ENCODE assay signal across 8 mouse cellular contexts in the genomic region with DNA sequence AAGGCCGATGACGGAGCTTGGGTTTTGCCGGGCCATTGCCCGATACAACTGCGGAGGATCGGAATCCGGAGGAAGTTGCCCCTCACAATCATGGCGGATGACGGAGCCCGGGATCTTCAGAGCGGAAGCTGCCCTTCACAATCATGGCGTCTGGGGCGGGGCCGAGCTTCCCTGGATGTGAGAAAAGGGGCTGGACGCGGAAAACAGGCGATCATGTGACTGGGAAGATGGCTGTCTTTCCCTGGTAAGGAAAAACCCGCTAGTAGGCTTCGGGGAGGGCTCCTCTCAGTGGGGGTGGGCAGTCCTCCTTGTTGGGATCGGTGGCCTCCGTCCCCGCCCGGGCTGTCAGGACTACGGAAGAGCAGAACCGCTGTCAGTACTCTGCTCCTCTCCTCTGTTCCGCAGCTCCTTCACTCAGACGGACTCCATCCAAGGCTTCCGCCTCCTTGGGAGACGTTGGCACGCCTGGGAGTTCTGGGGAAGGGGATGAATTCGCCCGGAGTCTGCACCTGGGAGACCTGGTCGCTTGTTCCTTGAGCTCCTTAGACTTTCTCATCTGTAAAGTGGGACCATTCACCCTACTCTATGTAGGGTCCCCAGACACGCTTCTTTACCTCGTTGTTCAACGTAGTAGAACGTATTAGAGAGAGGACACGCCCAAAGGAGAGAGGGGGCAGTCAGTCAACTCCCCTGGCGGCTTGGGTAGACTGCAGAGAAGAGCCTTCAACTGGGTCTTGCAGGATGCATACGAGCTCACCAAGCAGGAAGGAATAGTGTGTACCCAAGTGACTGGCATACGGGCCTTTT. TPM values are rescaled to one million over a fixed set of nuclear protein-coding genes. Genes with fewer than 3 reads are reported as not detected.
DNase-seq lines count a peak whose midpoint lies in the region; ATAC-seq and TF ChIP-seq lines count a peak whose summit lies in the region.

No protein-coding gene starts in this region.

- H3K9me3 ChIP-seq in embryonic facial prominence, embryonic 15.5 days (replicated peaks), result no peaks in the 10 kb centered on the region
- no peaks in the 10 kb centered on the region for H3K9me3 ChIP-seq in limb, embryonic 14.5 days (ENCODE audit: control insufficient read depth, low read length)
- H3K9me3 ChIP-seq in midbrain, postnatal 0 days (ENCODE audit: low read length), result no peaks in the 10 kb centered on the region

- 0 out of 2 replicates have a peak, but pooled peaks have one; percentile 18 for TF ChIP-seq POLR2A in bone marrow, adult 2 months (IDR thresholded peaks at IDR 0.05; ENCODE audit: borderline replicate concordance, control insufficient read depth, low read depth, low read length)
- TF ChIP-seq POLR2A in limb, embryonic 14.5 days (IDR thresholded peaks at IDR 0.05; ENCODE audit: borderline replicate concordance, extremely low read depth, insufficient read depth, insufficient read length), result peak; percentile 33; the same call in 1 of the 2 replicates

- H3K27ac ChIP-seq in bone marrow, adult 2 months (ENCODE audit: control insufficient read depth, insufficient read depth, low read depth, low read length, poor library complexity), result peak overlapping the region; percentile 47
- peak overlapping the region; percentile 69 for H3K27ac ChIP-seq in embryonic facial prominence, embryonic 15.5 days (replicated peaks)
- H3K27ac ChIP-seq in limb, embryonic 14.5 days (replicated peaks; ENCODE audit: low read depth, low read length), result no peak overlapping the region
- peak overlapping the region; percentile 89 for H3K27ac ChIP-seq in midbrain, postnatal 0 days (ENCODE audit: low read depth, low read length)

- TF ChIP-seq CTCF in bone marrow, adult 2 months (IDR thresholded peaks at IDR 0.05; ENCODE audit: control insufficient read depth, insufficient read depth, low read length), result no peak
- TF ChIP-seq CTCF in midbrain, postnatal 0 days (IDR thresholded peaks at IDR 0.05), result no peak

- peaks cover 3% of the 10 kb centered on the region; the same call in 1 of the 2 replicates for H3K4me1 ChIP-seq in bone marrow, adult 2 months (ENCODE audit: control insufficient read depth, insufficient read depth, low read length)
- H3K4me1 ChIP-seq in embryonic facial prominence, embryonic 15.5 days, result peaks cover 10% of the 10 kb centered on the region
- H3K4me1 ChIP-seq in limb, embryonic 14.5 days (ENCODE audit: control insufficient read depth, insufficient read depth, low read length), result peaks cover 9% of the 10 kb centered on the region; the same call in 1 of the 2 replicates
- peaks cover 10% of the 10 kb centered on the region for H3K4me1 ChIP-seq in midbrain, postnatal 0 days (ENCODE audit: insufficient read depth, low read length)

- peaks cover 14% of the 10 kb centered on the region for H3K36me3 ChIP-seq in embryonic facial prominence, embryonic 15.5 days
- peaks cover 17% of the 10 kb centered on the region for H3K36me3 ChIP-seq in limb, embryonic 14.5 days (ENCODE audit: control insufficient read depth, insufficient read depth, low read length)
- peaks cover 16% of the 10 kb centered on the region for H3K36me3 ChIP-seq in midbrain, postnatal 0 days (ENCODE audit: insufficient read depth, low read length)

- ATAC-seq in embryonic facial prominence, embryonic 15.5 days (ENCODE audit: insufficient number of reproducible peaks, low FRiP score, low TSS enrichment, low read depth), result peak; percentile 95
- ATAC-seq in limb, embryonic 14.5 days (ENCODE audit: low FRiP score, low read depth), result peak; percentile 97
- ATAC-seq in midbrain, postnatal 0 days (ENCODE audit: low FRiP score), result peak; percentile 96

- 3% methylated on average over 41 of the region's 41 CpGs for WGBS in bone marrow, adult 2 months
- WGBS in embryonic facial prominence, embryonic 15.5 days, result 3% methylated on average over 41 of the region's 41 CpGs
- 3% methylated on average over 41 of the region's 41 CpGs for WGBS in limb, embryonic 14.5 days
- WGBS in midbrain, postnatal 0 days, result 3% methylated on average over 41 of the region's 41 CpGs

- H3K4me2 ChIP-seq in embryonic facial prominence, embryonic 15.5 days (replicated peaks), result peak overlapping the region; percentile 79
- H3K4me2 ChIP-seq in limb, embryonic 14.5 days (replicated peaks; ENCODE audit: low read depth, low read length, severe bottlenecking), result peak overlapping the region; percentile 76
- H3K4me2 ChIP-seq in midbrain, postnatal 0 days (ENCODE audit: low read depth, low read length, poor library complexity, severe bottlenecking), result peak overlapping the region; percentile 76

- peak; percentile 96 for DNase-seq in 416B (ENCODE audit: low read depth)
- peak; percentile 97 for DNase-seq in heart, adult 8-10 months (ENCODE audit: low spot score)
- DNase-seq in kidney, adult 9 months, result peak; percentile 97
- peak; percentile 98 for DNase-seq in limb, embryonic 14.5 days (ENCODE audit: low spot score)
- DNase-seq in midbrain, postnatal 0 days (ENCODE audit: low spot score), result peak; percentile 99
- peak; percentile 81 to 90 for DNase-seq in spleen, postnatal 14 days (ENCODE audit: low spot score in 2 of 2)

- peak overlapping the region; percentile 55 for H3K9ac ChIP-seq in embryonic facial prominence, embryonic 15.5 days
- peak overlapping the region; percentile 63 for H3K9ac ChIP-seq in limb, embryonic 14.5 days (ENCODE audit: low read depth, low read length, severe bottlenecking)
- H3K9ac ChIP-seq in midbrain, postnatal 0 days (replicated peaks; ENCODE audit: low read length, poor library complexity, severe bottlenecking), result peak overlapping the region; percentile 90

- H3K27me3 ChIP-seq in embryonic facial prominence, embryonic 15.5 days, result no peaks in the 10 kb centered on the region
- no peaks in the 10 kb centered on the region for H3K27me3 ChIP-seq in limb, embryonic 14.5 days (ENCODE audit: control insufficient read depth, insufficient read depth, low read length)
- H3K27me3 ChIP-seq in midbrain, postnatal 0 days (ENCODE audit: insufficient read depth, low read length), result no peaks in the 10 kb centered on the region

- H3K4me3 ChIP-seq in bone marrow, adult 2 months (replicated peaks; ENCODE audit: control insufficient read depth, low read depth, low read length), result peak overlapping the region; percentile 74
- peak overlapping the region; percentile 77 for H3K4me3 ChIP-seq in embryonic facial prominence, embryonic 15.5 days (replicated peaks)
- peak overlapping the region; percentile 63 for H3K4me3 ChIP-seq in limb, embryonic 14.5 days (replicated peaks; ENCODE audit: low read length)
- peak overlapping the region; percentile 77 for H3K4me3 ChIP-seq in midbrain, postnatal 0 days (ENCODE audit: low read depth, low read length)

RNA-seq across cellular contexts. Expression of a gene that starts 0.7 kb away (rescaled TPM):
- polyA plus RNA-seq in bone marrow, adult 2 months (2011; ENCODE audit: insufficient read depth, insufficient read length, low replicate concordance, missing spikeins), result 22.9 and 31.1 TPM in 2 replicates
- polyA plus RNA-seq in embryonic facial prominence, embryonic 15.5 days (2015; fragmentation: Nextera tagmentation; extraction: Ambion mirVana), result 63.0 and 67.6 TPM in 2 replicates
- 10 to 100 TPM; 22.0 to 27.0 (median 26.2) TPM for total RNA-seq in heart, adult 8-10 months (2022)
- polyA plus RNA-seq in limb, embryonic 14.5 days (2012; rRNA removed), result 48.8 and 59.8 TPM in 2 replicates
- 65.8 and 67.1 TPM in 2 replicates for polyA plus RNA-seq in limb, embryonic 14.5 days (2014; fragmentation: Nextera tagmentation; extraction: Ambion mirVana)
- total RNA-seq in midbrain, postnatal 0 days (2014; rRNA removed), result 105 and 114 TPM in 2 replicates
- polyA plus RNA-seq in midbrain, postnatal 0 days (2015; fragmentation: Nextera tagmentation; extraction: Ambion mirVana), result 89.4 and 93.2 TPM in 2 replicates

RNA-seq across cellular contexts. Expression of a gene that starts 28.4 kb away (rescaled TPM):
- 9.7 and 13.6 TPM in 2 replicates for polyA plus RNA-seq in bone marrow, adult 2 months (2011; ENCODE audit: insufficient read depth, insufficient read length, low replicate concordance, missing spikeins)
- 21.7 and 26.3 TPM in 2 replicates for polyA plus RNA-seq in embryonic facial prominence, embryonic 15.5 days (2015; fragmentation: Nextera tagmentation; extraction: Ambion mirVana)
- total RNA-seq in heart, adult 8-10 months (2022), result 1 to 10 TPM; 1.2 to 1.9 (median 1.7) TPM
- polyA plus RNA-seq in limb, embryonic 14.5 days (2012; rRNA removed), result 39.0 and 42.6 TPM in 2 replicates
- 8.8 and 10.8 TPM in 2 replicates for polyA plus RNA-seq in limb, embryonic 14.5 days (2014; fragmentation: Nextera tagmentation; extraction: Ambion mirVana)
- 24.2 and 28.6 TPM in 2 replicates for total RNA-seq in midbrain, postnatal 0 days (2014; rRNA removed)
- 14.7 and 17.4 TPM in 2 replicates for polyA plus RNA-seq in midbrain, postnatal 0 days (2015; fragmentation: Nextera tagmentation; extraction: Ambion mirVana)

RNA-seq across cellular contexts. Expression of a gene that starts 35.2 kb away (rescaled TPM):
- 20.5 and 26.8 TPM in 2 replicates for polyA plus RNA-seq in bone marrow, adult 2 months (2011; ENCODE audit: insufficient read depth, insufficient read length, low replicate concordance, missing spikeins)
- 82.5 and 87.9 TPM in 2 replicates for polyA plus RNA-seq in embryonic facial prominence, embryonic 15.5 days (2015; fragmentation: Nextera tagmentation; extraction: Ambion mirVana)
- total RNA-seq in heart, adult 8-10 months (2022), result 10 to 100 TPM; 26.4 to 33.6 (median 31.1) TPM
- polyA plus RNA-seq in limb, embryonic 14.5 days (2012; rRNA removed), result 72.4 and 153 TPM in 2 replicates
- polyA plus RNA-seq in limb, embryonic 14.5 days (2014; fragmentation: Nextera tagmentation; extraction: Ambion mirVana), result 81.3 and 89.9 TPM in 2 replicates
- total RNA-seq in midbrain, postnatal 0 days (2014; rRNA removed), result 298 and 300 TPM in 2 replicates
- polyA plus RNA-seq in midbrain, postnatal 0 days (2015; fragmentation: Nextera tagmentation; extraction: Ambion mirVana), result 272 and 286 TPM in 2 replicates
